Mouse (Mus musculus): ENCODE data around the gene Wrap73.

GRCm38 (mm10) chr4:154109850-154110243 lies 32.3 kb upstream of the Wrap73 start:
- TF ChIP-seq POLR2A (IDR thresholded peaks at IDR 0.05; ENCODE audit: insufficient read depth, low read depth, low read length): no peak
- TF ChIP-seq CTCF (IDR thresholded peaks at IDR 0.05; ENCODE audit: insufficient read depth, low read depth, low read length): no peak

Measured in olfactory bulb, adult 2 months (tissue).